Mouse (Mus musculus) stomach, postnatal 0 days (tissue): ENCODE data around the gene Bcas3.

Experiments
- CTCF ChIP-seq: IDR thresholded peaks from 2 replicates; pipeline ENCODE4 v1.5.1; 2016; ENCODE audit warnings: antibody characterized with exemption, low read depth, mild to moderate bottlenecking, moderate library complexity
- EP300 ChIP-seq: optimal IDR thresholded peaks from 2 replicates; pipeline ENCODE3; 2016; ENCODE audit warnings: antibody characterized with exemption

GRCm38 (mm10) chr11:85836523-85837290 lies 483.7 kb downstream of the Bcas3 start:
- TF ChIP-seq EP300: peak; percentile 26
- TF ChIP-seq CTCF: no peak
